Comparison of ENCODE assay signal across 8 mouse cellular contexts in the genomic region with DNA sequence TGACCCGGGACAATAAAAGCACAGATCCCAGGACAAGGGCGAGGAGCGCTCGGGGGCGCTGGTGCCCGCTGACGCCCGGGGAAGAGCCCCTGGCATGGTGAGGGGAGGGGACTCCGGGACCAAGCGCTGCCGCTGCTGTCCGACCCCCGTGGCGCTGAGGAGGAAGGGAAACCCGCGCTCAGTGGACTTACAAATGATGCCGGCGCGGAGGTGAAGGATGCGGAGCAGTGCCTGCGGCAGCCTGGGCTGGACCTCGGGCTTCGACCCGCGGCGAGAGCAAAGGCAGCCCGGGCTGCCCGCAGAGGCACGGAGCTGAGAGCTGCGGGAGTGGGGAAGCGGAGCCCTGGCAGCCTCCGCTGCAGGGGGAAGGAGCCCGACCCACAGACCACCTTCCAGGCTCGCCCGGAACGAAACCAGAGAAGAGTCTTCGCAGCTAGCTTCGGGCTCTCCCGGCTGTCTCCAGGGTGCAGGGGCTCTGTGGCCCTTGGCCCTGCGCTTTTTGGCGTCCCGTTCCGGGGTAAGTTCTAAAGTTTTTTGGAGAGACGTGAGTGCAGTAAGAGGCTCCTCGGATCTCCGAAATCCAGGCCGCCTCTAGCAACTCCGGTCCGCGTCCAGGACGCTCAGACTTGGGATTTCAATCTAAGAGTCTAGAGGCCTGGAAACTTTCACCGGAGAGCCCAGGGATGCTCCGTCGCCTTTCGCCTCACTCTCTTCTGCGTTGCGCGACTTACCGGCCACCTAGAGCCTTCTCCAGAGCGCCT. TPM values are rescaled to one million over a fixed set of nuclear protein-coding genes. Genes with fewer than 3 reads are reported as not detected.
DNase-seq lines count a peak whose midpoint lies in the region; ATAC-seq and TF ChIP-seq lines count a peak whose summit lies in the region.

No protein-coding gene starts in this region.

- under 1% methylated on average over 59 of the region's 60 CpGs for WGBS in embryonic facial prominence, embryonic 13.5 days
- WGBS in heart, embryonic 13.5 days: under 1% methylated on average over 60 of the region's 60 CpGs
- under 1% methylated on average over 60 of the region's 60 CpGs for WGBS in midbrain, embryonic 15.5 days

- H3K9ac ChIP-seq in embryonic facial prominence, embryonic 13.5 days: peak overlapping the region; percentile 97
- H3K9ac ChIP-seq in heart, embryonic 13.5 days: peak overlapping the region; percentile 89
- H3K9ac ChIP-seq in midbrain, embryonic 15.5 days: peak overlapping the region; percentile 79

- H3K4me2 ChIP-seq in embryonic facial prominence, embryonic 13.5 days: peak overlapping the region; percentile 86
- peak overlapping the region; percentile 99 for H3K4me2 ChIP-seq in heart, embryonic 13.5 days
- H3K4me2 ChIP-seq in midbrain, embryonic 15.5 days: peak overlapping the region; percentile 90

- ATAC-seq in frontal cortex, adult (ENCODE audit: low TSS enrichment): 0 out of 2 replicates have a peak, but pooled peaks have one; percentile 2
- ATAC-seq in embryonic facial prominence, embryonic 13.5 days (ENCODE audit: insufficient number of reproducible peaks, insufficient read depth, low FRiP score, low TSS enrichment, low read depth): peak; percentile 41; the same call in 1 of the 2 replicates
- peak; percentile 7; the same call in 1 of the 2 replicates for ATAC-seq in heart, embryonic 13.5 days (ENCODE audit: extremely low read depth, insufficient number of reproducible peaks, low FRiP score, low TSS enrichment)
- peak; percentile 31 for ATAC-seq in midbrain, embryonic 15.5 days (replicated peaks)
- ATAC-seq in erythroid progenitor cell, adult 5-6 weeks (replicated peaks; ENCODE audit: low FRiP score, poor library complexity, severe bottlenecking): no peak

- peaks cover 64% of the 10 kb centered on the region for H3K27me3 ChIP-seq in E14TG2a.4 (ENCODE audit: insufficient read depth, low read length)
- H3K27me3 ChIP-seq in embryonic facial prominence, embryonic 13.5 days: no peaks in the 10 kb centered on the region
- peaks cover 4% of the 10 kb centered on the region; the same call in 1 of the 2 replicates for H3K27me3 ChIP-seq in heart, embryonic 13.5 days (replicated peaks)
- H3K27me3 ChIP-seq in midbrain, embryonic 15.5 days (replicated peaks): no peaks in the 10 kb centered on the region

- DNase-seq in frontal cortex, adult 2 months (ENCODE audit: extremely low spot score in 1 of 2, low spot score in 1 of 2): no peak
- DNase-seq in kidney, postnatal 10 days: peak; percentile 66

- TF ChIP-seq CTCF in E14TG2a.4 (conservative IDR thresholded peaks at IDR 0.05; ENCODE audit: low read length): no peak

- H3K9me3 ChIP-seq in E14TG2a.4 (ENCODE audit: low read length): no peaks in the 10 kb centered on the region
- peaks cover 7% of the 10 kb centered on the region; the same call in 1 of the 2 replicates for H3K9me3 ChIP-seq in embryonic facial prominence, embryonic 13.5 days
- no peaks in the 10 kb centered on the region for H3K9me3 ChIP-seq in heart, embryonic 13.5 days
- H3K9me3 ChIP-seq in midbrain, embryonic 15.5 days: no peaks in the 10 kb centered on the region

- H3K4me3 ChIP-seq in E14TG2a.4 (replicated peaks; ENCODE audit: low read length): peak overlapping the region; percentile 83
- H3K4me3 ChIP-seq in embryonic facial prominence, embryonic 13.5 days: peak overlapping the region; percentile 91
- H3K4me3 ChIP-seq in heart, embryonic 13.5 days: peak overlapping the region; percentile 82
- H3K4me3 ChIP-seq in midbrain, embryonic 15.5 days: peak overlapping the region; percentile 85

- peaks cover 30% of the 10 kb centered on the region for H3K4me1 ChIP-seq in E14TG2a.4 (replicated peaks; ENCODE audit: low read depth, low read length)
- peaks cover 37% of the 10 kb centered on the region for H3K4me1 ChIP-seq in embryonic facial prominence, embryonic 13.5 days
- H3K4me1 ChIP-seq in heart, embryonic 13.5 days: peaks cover 31% of the 10 kb centered on the region
- H3K4me1 ChIP-seq in midbrain, embryonic 15.5 days: peaks cover 40% of the 10 kb centered on the region

- peak overlapping the region; percentile 99 for H3K27ac ChIP-seq in embryonic facial prominence, embryonic 13.5 days
- H3K27ac ChIP-seq in heart, embryonic 13.5 days (replicated peaks): peak overlapping the region; percentile 96
- peak overlapping the region; percentile 91 for H3K27ac ChIP-seq in midbrain, embryonic 15.5 days

- no peaks in the 10 kb centered on the region for H3K36me3 ChIP-seq in E14TG2a.4 (ENCODE audit: insufficient read depth, low read length)
- H3K36me3 ChIP-seq in embryonic facial prominence, embryonic 13.5 days: peaks cover 36% of the 10 kb centered on the region
- H3K36me3 ChIP-seq in heart, embryonic 13.5 days: peaks cover 26% of the 10 kb centered on the region
- 0 out of 2 replicates have a peak, but pooled peaks cover 2% of the 10 kb centered on the region for H3K36me3 ChIP-seq in midbrain, embryonic 15.5 days (replicated peaks)

RNA-seq across cellular contexts. Expression of a gene that starts 0.5 kb away (rescaled TPM):
- polyA plus RNA-seq in frontal cortex, adult 2 months (2012; rRNA removed): 2.9 and 3.4 TPM in 2 replicates
- polyA plus RNA-seq in embryonic facial prominence, embryonic 13.5 days (2015; fragmentation: Nextera tagmentation; extraction: Ambion mirVana): 19.6 and 23.9 TPM in 2 replicates
- 2.8 and 3.1 TPM in 2 replicates for polyA plus RNA-seq in heart, embryonic 13.5 days (2015; fragmentation: Nextera tagmentation; extraction: Ambion mirVana)
- 8.2 and 9.2 TPM in 2 replicates for polyA plus RNA-seq in midbrain, embryonic 15.5 days (2015; fragmentation: Nextera tagmentation; extraction: Ambion mirVana)
- total RNA-seq in erythroid progenitor cell, adult 5-6 weeks (2015; ENCODE audit: low replicate concordance): under 0.01 TPM in 2 replicates
- 0.13 TPM in 1 of 2 replicates, not detected in the other for total RNA-seq in erythroid progenitor cell, adult 5-6 weeks (2017; ENCODE audit: low replicate concordance)
